Mouse (Mus musculus) retina, postnatal 1 day (tissue): ENCODE measurements around the gene Hoxd10.

Experiments
- DNase-seq: peaks from one replicate; pipeline ENCODE4 v3.0.0-alpha.2; 2012

The Hoxd10 gene

GRCm38 (mm10) chr2:74667191-74667841, 24.4 kb upstream of the Hoxd10 start:
- DNase-seq, result no peak

DNA sequence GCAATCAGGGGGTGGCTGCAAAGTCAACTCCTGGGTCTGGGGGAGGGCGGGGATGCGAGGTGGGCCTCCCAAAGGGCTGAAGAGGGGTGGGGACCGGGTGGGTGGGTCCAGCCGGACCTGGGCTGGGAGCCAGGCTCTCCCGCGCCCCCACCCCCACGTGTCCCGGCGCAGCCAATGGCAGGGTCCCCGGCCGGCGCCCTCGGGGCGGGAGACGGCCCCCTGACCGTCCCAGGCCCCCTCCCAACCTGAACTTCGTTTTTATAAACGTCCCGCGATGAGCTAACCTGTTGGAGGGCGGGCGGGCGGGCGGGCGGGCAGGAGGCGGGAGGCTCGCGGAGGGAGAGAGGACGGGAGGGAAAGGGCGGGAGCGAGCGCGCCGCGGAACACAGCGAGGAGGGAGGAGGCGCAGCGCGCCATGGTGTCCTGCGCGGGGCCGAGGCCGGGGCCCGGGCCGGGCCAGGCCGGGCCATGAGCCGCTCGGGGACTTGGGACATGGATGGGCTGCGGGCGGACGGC, 23.8 kb upstream of the Hoxd10 start, which contains the start of gene Hoxd13:
TSS of gene Hoxd13 (plus strand) at position 469 of the 516 bp plus-strand sequence.
- no peak for DNase-seq

DNA sequence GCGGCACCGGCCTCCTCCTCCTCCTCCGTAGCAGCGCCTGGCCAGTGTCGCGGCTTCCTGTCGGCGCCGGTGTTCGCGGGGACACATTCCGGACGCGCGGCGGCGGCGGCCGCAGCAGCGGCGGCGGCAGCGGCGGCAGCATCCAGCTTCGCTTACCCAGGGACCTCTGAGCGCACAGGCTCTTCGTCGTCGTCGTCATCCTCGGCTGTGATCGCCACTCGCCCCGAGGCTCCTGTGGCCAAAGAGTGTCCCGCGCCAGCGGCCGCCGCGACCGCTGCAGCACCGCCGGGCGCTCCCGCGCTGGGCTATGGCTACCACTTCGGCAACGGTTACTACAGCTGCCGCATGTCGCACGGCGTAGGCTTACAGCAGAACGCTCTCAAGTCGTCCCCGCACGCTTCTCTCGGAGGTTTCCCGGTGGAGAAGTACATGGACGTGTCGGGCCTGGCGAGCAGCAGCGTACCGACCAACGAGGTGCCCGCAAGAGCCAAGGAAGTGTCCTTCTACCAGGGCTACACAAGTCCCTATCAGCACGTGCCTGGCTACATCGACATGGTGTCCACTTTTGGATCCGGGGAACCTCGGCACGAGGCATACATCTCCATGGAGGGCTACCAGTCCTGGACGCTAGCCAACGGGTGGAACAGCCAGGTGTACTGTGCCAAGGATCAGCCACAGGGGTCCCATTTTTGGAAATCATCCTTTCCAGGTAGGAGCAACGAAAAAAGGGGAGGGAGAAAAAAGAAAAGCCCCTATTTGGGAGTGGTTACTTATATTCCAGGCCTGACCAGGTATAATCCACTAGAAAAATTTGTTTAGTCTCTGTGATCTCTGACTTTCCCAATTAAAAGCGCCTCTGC, 23.1 kb upstream of the Hoxd10 start:
- peak; percentile 55 for DNase-seq

DNA sequence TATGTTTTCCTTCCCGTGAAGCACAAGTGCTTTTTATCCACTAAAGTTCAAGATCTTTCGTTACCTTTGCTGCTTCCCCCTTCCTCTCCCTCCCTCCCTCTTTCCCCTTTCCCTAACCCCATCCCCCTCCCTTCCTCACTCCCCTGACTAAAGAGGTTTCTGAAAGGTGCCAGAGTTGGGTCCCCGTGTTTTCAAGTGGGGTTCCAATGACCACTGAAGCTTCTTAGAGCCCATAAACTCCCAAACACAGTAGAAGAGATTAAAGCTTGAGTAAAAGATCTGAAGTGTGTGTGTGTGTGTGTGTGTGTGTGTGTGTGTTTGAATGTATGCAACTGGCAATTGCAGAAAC, 22.5 kb upstream of the Hoxd10 start:
- no peak for DNase-seq

DNA sequence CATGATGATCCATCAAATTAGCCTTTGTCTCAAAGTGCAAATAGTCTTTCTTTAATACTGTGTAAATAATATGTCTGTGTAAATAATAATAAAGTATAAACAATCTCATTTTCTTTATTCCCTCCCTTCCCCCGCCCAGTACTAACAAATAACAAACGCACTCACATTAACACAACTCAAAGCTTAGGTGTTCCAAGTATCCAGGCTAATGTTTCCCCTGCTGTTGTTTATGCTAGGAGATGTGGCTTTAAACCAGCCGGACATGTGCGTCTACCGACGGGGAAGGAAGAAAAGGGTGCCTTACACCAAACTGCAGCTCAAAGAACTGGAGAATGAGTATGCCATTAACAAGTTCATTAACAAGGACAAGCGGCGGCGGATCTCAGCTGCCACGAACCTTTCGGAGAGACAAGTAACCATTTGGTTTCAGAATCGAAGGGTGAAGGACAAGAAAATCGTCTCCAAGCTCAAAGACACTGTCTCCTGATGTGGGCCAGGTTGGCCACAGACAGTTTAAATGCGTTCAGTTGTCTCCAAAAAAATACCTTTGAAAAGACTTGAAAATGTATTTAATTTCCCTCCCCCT, 22.0 kb upstream of the Hoxd10 start:
- no peak for DNase-seq

DNA sequence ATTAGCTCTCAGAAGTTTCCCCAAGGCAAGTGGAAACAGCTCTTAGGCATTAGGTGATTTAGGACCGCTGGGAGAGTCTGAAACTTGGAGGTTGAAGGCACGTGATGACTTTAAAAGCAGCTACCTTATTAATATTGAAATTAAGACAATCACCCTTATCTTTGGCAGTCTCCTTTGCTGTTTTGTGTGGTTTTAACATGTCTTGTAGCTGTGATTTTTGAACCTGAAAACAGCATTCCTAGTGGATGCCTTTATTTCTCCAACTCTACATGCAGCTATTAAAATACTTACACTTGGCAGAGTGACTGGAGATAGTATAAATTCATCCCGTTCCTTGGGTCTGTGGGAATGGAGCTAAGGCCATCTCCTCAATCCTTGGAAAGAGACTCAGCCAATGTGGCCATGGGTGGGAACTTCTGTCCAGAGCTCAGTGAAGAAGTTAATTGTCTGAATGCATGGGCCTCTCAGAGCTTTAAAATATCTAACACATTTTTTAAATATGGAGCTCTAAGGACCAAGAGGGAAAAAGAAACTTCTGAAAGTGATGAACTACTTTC, 21.0 kb upstream of the Hoxd10 start:
- no peak for DNase-seq

GRCm38 (mm10) chr2:74671847-74672246, 19.9 kb upstream of the Hoxd10 start:
- no peak for DNase-seq

DNA sequence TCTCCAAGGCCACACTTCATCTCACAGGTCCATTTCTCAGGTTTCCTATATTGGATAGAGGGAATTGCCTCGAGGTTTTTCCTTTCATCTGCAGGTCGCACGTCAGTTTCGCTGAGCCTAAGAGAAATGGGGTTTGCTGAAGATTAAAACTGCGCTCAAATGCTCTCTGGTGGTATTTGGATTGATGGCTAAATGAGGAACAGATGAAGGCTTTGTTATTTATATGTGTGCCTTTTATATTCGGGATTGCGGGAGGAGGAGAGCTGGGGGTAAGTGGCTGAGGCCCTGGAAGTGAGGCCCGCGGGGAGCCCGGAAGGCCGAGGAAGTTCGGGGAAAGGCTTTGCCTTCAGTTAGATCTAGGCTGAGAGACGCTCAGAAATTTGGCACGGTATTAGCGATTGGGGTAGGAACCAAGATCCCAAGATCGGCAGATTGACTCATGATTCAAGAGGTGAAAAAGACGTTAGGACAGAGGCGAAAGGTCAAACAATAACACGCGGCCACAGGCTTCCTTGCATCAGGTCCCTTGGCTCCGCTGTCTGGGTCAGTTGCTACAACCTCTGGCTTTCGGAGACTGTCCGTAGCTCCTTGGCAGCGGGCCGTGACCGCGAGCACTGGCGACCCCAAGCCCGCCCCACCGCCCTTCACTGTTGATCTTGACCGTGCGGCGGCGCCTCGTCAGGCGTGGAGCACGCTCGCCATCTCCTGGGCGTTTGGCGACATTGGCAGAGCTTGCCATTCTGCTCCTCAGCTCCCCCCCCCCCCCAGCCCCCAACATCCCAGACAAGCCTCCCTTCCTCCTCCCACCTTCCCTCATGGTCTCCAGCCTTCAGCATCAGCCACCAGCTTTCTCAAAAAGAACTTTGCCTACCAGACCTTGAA, 19.0 kb upstream of the Hoxd10 start:
- peak; percentile 85 for DNase-seq

- no peak for DNase-seq
Measured at GRCm38 (mm10) chr2:74673835-74674425, 17.8 kb upstream of the Hoxd10 start.

DNA sequence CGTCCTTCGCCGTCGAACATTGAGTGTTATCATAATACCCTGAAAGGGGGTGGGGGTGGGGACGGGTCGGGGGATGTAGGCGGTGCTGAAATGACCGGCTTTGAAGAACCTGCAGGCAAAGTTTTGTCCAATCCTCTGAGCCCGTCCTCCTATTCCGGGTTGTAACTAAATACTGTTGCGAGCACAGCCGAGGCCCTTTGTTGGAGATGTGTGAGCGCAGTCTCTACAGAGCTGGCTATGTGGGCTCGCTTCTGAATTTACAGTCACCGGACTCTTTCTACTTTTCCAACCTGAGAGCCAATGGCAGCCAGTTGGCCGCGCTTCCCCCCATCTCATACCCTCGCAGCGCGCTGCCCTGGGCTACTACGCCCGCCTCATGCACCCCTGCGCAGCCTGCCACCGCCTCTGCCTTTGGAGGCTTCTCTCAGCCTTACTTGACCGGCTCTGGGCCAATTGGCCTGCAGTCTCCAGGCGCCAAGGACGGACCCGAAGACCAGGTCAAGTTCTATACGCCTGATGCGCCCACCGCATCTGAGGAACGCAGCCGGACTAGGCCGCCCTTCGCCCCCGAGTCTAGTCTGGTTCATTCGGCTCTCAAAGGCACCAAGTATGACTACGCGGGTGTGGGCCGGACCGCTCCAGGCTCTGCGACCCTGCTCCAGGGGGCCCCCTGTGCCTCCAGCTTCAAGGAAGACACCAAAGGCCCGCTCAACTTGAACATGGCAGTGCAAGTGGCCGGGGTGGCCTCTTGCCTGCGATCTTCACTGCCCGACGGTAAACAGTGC, 16.7 kb upstream of the Hoxd10 start, which contains the start of gene Hoxd12:
TSS of gene Hoxd12 (plus strand) at position 133 of the 785 bp plus-strand sequence.
- no peak for DNase-seq

DNA sequence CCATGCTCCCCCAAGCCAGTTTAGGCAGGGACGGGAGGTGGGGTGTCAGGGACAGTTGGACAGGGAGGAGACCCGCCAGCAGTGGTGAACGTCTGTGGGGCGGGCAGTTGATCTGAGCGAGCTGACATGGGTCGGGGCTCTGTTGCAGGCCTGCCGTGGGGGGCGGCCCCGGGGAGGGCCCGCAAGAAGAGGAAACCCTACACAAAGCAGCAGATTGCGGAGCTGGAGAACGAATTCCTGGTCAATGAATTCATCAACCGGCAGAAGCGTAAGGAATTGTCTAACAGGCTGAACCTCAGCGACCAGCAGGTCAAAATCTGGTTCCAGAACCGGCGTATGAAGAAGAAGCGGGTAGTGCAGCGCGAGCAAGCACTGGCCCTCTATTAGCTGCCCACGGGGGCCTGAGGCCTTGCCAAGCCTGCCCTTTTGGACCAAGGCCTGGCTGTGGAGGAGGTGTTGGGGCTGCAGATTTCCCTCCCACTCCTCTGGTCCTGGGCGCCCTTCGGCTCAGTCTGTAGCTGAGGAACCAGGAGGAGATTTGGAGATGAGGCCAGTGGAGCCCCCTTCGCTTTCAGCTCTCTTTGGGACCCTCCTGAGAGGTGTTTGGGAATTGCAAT, 15.9 kb upstream of the Hoxd10 start:
- DNase-seq, result no peak

GRCm38 (mm10) chr2:74676376-74677052, 15.2 kb upstream of the Hoxd10 start:
- DNase-seq, result no peak

DNA sequence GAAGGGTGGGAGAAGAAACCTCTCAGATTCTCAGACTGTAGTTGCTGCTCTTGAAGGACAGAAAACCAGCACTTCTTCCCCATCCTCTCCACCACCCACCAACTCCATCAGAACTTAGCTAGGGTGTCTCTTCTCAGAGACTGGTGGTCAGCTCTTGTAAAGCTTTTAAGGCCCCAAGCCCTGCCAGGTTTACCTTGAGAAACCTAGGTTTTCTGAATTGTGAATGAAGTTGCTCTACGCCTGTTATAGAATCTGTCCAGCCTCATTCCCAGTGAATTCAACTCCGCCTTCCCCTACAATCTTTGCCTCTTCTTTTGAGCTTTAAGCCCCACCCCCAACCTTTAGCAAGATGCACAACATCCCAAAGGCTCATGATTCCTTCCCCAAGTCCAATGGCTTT, 14.6 kb upstream of the Hoxd10 start:
- DNase-seq, result no peak

DNA sequence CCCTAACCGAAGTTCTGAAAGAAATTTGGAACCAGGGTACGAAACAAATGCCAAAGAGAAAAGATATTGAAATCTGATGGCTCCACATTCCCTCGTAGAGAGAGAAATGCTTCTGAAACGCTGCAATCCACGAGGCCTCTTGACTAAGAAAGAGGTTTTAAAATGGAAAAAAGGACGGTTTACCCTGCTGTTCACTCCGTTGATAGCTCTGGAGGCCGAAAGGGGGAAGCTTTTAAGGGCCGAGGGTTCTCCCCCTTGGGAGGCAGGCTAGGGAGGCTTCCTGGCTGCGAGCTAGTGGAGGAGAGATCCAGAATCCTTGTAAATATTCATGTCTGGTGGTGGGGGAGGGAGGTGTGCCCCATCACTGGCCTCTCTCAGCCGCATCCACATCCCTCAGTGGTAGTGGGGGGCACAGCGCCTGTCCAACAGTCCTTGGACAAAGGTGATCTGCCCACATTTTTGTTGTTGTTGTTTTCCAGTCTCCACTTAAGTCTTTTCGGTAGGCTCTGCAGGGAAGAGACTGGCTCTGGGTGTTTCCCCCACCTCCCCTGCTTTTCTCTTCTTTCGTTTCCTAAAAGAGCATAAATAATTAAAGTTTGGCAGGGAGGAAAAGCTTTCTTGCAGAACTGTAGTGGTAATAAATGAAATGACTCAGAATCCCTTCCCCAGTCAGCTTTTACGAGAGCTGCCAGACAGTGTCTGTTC, 12.7 kb upstream of the Hoxd10 start, which contains the start of gene Hoxd11:
TSS of gene Hoxd11 (plus strand) at position 667 of the 705 bp plus-strand sequence.
- no peak for DNase-seq

GRCm38 (mm10) chr2:74679596-74679971, 12.1 kb upstream of the Hoxd10 start:
- no peak for DNase-seq

DNA sequence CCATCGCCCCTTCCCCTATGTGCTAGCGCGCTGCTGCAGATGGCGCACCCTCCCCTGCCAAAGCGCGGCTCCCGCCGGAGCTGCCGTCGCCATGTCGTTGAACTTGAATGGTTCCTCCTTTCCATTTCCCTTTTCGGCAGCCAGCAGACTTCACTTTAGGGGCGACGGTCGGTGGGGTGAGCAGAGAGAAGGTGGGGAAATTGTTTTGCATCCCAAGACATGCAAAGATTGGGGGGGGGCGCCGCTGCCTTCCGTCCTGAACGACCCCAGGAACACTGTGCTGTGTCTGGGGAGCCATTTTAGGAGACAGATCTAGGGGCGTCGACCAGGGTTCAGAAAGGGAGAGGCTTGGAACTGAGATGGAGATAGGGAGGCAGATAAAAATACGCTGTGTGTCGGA, 11.7 kb upstream of the Hoxd10 start:
- DNase-seq, result no peak

- no peak for DNase-seq
Measured at GRCm38 (mm10) chr2:74680561-74681398, 10.9 kb upstream of the Hoxd10 start.
